Mouse (Mus musculus) thymus, postnatal 0 days (tissue): Measurements from ENCODE around the gene Prm1. TPM values are rescaled to one million over a fixed set of nuclear protein-coding genes. Genes with fewer than 3 reads are reported as not detected.
A peak's percentile ranks its signal among the peaks of the same experiment; 100 is the strongest.

Experiments
- DNase-seq: peaks from one replicate; pipeline ENCODE4 v3.0.0-alpha.2; 2015; ENCODE audit warnings: low spot score
- polyA plus RNA-seq: library from polyadenylated mRNA; unstranded; fragments of >200 nt; fragmentation: Nextera tagmentation; extraction: Ambion mirVana; gene quantifications from 2 replicates; pipeline ENCODE4 v1.2.1, GENCODE M21; 2015

The Prm1 gene
- polyA plus RNA-seq, 1 experiment from 2014 or later, result 2.1 TPM

DNA sequence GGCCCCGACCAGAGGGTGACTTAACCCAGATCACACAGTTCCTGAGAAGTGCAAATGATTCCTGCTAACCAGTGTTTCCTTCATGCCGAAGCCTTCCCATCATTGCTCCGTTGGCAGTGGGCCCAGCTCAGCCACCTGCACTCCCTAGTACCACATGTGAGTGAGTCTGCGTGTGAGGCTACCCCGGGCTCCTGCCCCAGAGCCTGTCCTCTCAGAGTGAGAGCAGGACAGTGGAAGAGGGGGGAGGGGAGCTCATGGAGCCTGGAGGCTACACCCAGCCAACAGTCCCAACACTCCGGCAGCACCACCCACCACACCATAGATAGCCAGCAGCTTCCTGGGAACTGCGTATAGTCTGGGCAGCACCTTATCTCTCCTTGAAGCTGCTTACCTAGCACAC, 55.8 kb downstream of the Prm1 start:
- DNase-seq, result no peak

DNA sequence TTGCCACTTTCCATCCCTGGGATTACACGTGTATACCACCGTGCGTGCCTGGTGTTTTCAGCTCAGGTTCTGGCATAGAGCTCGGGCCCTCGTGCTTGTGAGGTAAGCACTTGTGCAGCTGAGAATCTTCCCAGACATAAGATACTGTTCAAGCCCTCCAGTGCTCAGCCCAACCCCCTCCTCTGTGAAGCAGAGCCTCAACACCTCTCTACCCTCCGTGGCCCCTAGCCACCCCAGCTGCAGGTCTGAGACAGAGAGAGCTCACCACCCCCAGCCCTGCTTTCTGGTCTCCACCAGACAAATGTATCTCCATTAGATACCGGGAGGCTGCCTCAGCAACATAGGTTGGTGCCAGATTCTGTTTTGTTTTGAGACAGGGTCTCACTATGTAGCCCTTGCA, 56.4 kb downstream of the Prm1 start:
- DNase-seq, result peak; percentile 79

Other genes starting within 250 kb of the Prm1 start
- 146 and 184 TPM in 2 replicates for gene Socs1, start 20.3 kb downstream of the Prm1 start, polyA plus RNA-seq
- 3.7 and 4.5 TPM in 2 replicates for gene Tnp2, start 17.2 kb downstream of the Prm1 start, polyA plus RNA-seq
- gene Prm3, start 14.9 kb downstream of the Prm1 start, polyA plus RNA-seq, result not detected in 2 replicates
- gene Prm2, start 9.7 kb downstream of the Prm1 start, polyA plus RNA-seq, result not detected in 2 replicates
- gene Gm11172, start 7.1 kb upstream of the Prm1 start, polyA plus RNA-seq, result not detected in 2 replicates
- 8.6 and 12.6 TPM in 2 replicates for gene Rmi2, start 29.2 kb upstream of the Prm1 start, polyA plus RNA-seq